Mouse (Mus musculus) heart, adult 2 months (tissue): ENCODE measurements around the gene Olfr90. TPM values are rescaled to one million over a fixed set of nuclear protein-coding genes. Genes with fewer than 3 reads are reported as not detected.
"Not testable (repeated sequence)": the region's sequence is repeated elsewhere in the genome, so short reads cannot be mapped to it uniquely, and the experiment has no call there.

Experiments used
- DNase-seq, 2 experiments: peaks; one replicate each; pipeline ENCODE4 v3.0.0; 2021
- H3K27ac ChIP-seq: fragments of 200-600 bp; 2 replicates; pipeline ENCODE4 v1.8.1; 2022
- H3K27me3 ChIP-seq: fragments of 200-500 bp; 2 replicates; pipeline ENCODE4 v1.6.1; 2012; ENCODE audit warnings: mild to moderate bottlenecking, low read length, inconsistent platforms, mixed read lengths; ENCODE audit not compliant: control insufficient read depth, insufficient read depth
- H3K36me3 ChIP-seq: fragments of 200-500 bp; 2 replicates; pipeline ENCODE4 v1.6.1; 2012; ENCODE audit warnings: low read length, inconsistent platforms; ENCODE audit not compliant: control insufficient read depth, insufficient read depth
- H3K4me1 ChIP-seq: fragments of 200-500 bp; 2 replicates; pipeline ENCODE4 v1.6.1; 2011; ENCODE audit warnings: low read length; ENCODE audit not compliant: control insufficient read depth, insufficient read depth
- H3K4me3 ChIP-seq: fragments of 200-600 bp; 2 replicates; pipeline ENCODE4 v1.8.1; 2022
- H3K79me2 ChIP-seq: fragments of 200-500 bp; replicated peaks from 2 replicates; pipeline ENCODE4 v1.6.1; 2012; ENCODE audit warnings: mild to moderate bottlenecking, inconsistent platforms, low read length, moderate library complexity, mixed read lengths; ENCODE audit not compliant: control insufficient read depth, insufficient read depth
- H3K9ac ChIP-seq: fragments of 200-500 bp; 2 replicates; pipeline ENCODE4 v1.6.1; 2012; ENCODE audit warnings: low read depth, mild to moderate bottlenecking, control low read depth, inconsistent platforms, low read length, mixed read lengths
- CTCF ChIP-seq: fragments of 200-600 bp; IDR thresholded peaks from 2 replicates; pipeline ENCODE4 v1.8.1; 2022; ENCODE audit warnings: antibody characterized with exemption, mild to moderate bottlenecking, moderate library complexity
- EP300 ChIP-seq: fragments of 200-500 bp; IDR thresholded peaks from 2 replicates; pipeline ENCODE4 v1.6.1; 2011; ENCODE audit warnings: low read depth, low read length, control low read depth; ENCODE audit not compliant: insufficient read depth
- POLR2A ChIP-seq: fragments of 200-500 bp; IDR thresholded peaks from 2 replicates; pipeline ENCODE4 v1.6.1; 2011; ENCODE audit warnings: mild to moderate bottlenecking, low read depth, low read length, control low read depth; ENCODE audit not compliant: insufficient read depth
- WGBS: fragments of 180-500 bp; shearing (Covaris S2); methylation state at CpG from one replicate; pipeline ENCODE4 v1.1.7; 2018; 5-methylcytosine and 5-hydroxymethylcytosine counted together
- intact Hi-C: fragments of 180-260 bp; cut with DNase I; formaldehyde crosslinking; loops from one replicate; pipeline ENCODE4 v1.15.1; 2025
- long read RNA-seq: library from polyadenylated mRNA; stranded (forward); transcript quantifications from one replicate; pipeline ENCODE4 v2.0.0, GENCODE M21; 2021
- polyA plus RNA-seq: library from polyadenylated mRNA; depleted of rRNA; stranded (reverse); fragments of >200 nt; gene quantifications from 2 replicates; pipeline ENCODE4 v1.2.3, GENCODE M21; 2012; rRNA removed
- total RNA-seq, 2 experiments: library from RNA; stranded (reverse); gene quantifications; 2 replicates each; pipeline ENCODE4 v1.2.3; 2021

Olfr90 gene
- not detected for total RNA-seq
- not detected in 2 replicates for polyA plus RNA-seq
- long read RNA-seq, result 0 reads

DNA sequence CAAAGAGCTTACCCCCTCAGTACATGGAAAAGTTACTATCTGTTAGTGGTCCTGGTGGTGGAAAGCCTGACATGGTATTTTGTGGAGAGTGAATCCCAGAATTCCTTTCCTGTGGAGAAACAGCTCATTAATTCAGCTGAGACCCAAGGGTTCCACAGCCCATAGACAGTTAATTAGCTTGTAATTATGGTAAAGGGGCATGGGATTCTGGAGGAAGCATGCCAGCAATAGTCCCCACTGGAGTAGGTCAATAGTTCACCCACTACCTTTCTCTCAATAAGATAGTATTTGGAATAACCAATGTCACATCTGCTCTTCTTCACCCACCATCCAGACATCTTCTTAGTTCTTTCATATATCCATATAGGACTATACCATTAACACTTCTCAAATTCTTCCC is at the start of gene Olfr90:
Gene Olfr90 (minus strand): TSS at position 101 of the 400 bp plus-strand sequence.
- no peak within 1 kb of the TSS for H3K4me3 ChIP-seq
- no peaks in the 10 kb centered on the region for H3K36me3 ChIP-seq
- intact Hi-C loops, result no loop called here
- H3K4me1 ChIP-seq, result no peaks in the 10 kb centered on the region
- H3K27ac ChIP-seq, result no peak within 1 kb of the TSS
- no peak for DNase-seq
- TF ChIP-seq EP300, result no peak
- no peak for TF ChIP-seq POLR2A
- TF ChIP-seq CTCF, result no peak
- H3K27me3 ChIP-seq, result no peaks in the 10 kb centered on the region
- no peaks in the 10 kb centered on the region for H3K79me2 ChIP-seq
- no peak within 1 kb of the TSS for H3K9ac ChIP-seq

GRCm38 (mm10) chr17:37131366-37131765 is 43.1 kb upstream of the Olfr90 start:
- H3K36me3 ChIP-seq, H3K27ac ChIP-seq, DNase-seq, H3K79me2 ChIP-seq, H3K4me3 ChIP-seq, H3K27me3 ChIP-seq, H3K4me1 ChIP-seq, intact Hi-C loops, H3K9ac ChIP-seq: not testable (repeated sequence)
- WGBS, result 58% methylated on average over 4 of the region's 4 CpGs

GRCm38 (mm10) chr17:37119988-37120387 is 31.7 kb upstream of the Olfr90 start, which contains the start of gene Olfr92:
Gene Olfr92, minus strand, starts transcription at chr17:37120088.
- TF ChIP-seq EP300, result no peak
- TF ChIP-seq CTCF, result no peak
- TF ChIP-seq POLR2A, result no peak
- no peaks in the 10 kb centered on the region for H3K4me1 ChIP-seq
- H3K27me3 ChIP-seq, result no peaks in the 10 kb centered on the region
- no peak within 1 kb of the TSS for H3K27ac ChIP-seq
- no peaks in the 10 kb centered on the region for H3K79me2 ChIP-seq
- no peak within 1 kb of the TSS for H3K9ac ChIP-seq
- WGBS, result 70% methylated on average over 2 of the region's 2 CpGs
- no peak for DNase-seq
- intact Hi-C loops, result loop anchor here (2.0 kb wide), 1 partner anchor 25 kb away; no protein-coding TSS in a partner anchor
- no peak within 1 kb of the TSS for H3K4me3 ChIP-seq
- H3K36me3 ChIP-seq, result no peaks in the 10 kb centered on the region

GRCm38 (mm10) chr17:37098178-37098577 is 9.9 kb upstream of the Olfr90 start, which contains the start of gene Olfr91:
Gene Olfr91, minus strand, starts transcription at chr17:37098278.
- Histone ChIP-seq H3K79me2 (no peaks in the 10 kb centered on the region), H3K27me3 (no peaks in the 10 kb centered on the region), H3K27ac (no peak within 1 kb of the TSS), H3K36me3 (no peaks in the 10 kb centered on the region), H3K4me3 (no peak within 1 kb of the TSS), H3K4me1 (no peaks in the 10 kb centered on the region), H3K9ac (no peak within 1 kb of the TSS)
- no peak for TF ChIP-seq EP300
- TF ChIP-seq CTCF, result no peak
- TF ChIP-seq POLR2A, result no peak
- no peak for DNase-seq
- intact Hi-C loops, result no loop called here
- 63% methylated on average over 1 of the region's 1 CpGs for WGBS

DNA sequence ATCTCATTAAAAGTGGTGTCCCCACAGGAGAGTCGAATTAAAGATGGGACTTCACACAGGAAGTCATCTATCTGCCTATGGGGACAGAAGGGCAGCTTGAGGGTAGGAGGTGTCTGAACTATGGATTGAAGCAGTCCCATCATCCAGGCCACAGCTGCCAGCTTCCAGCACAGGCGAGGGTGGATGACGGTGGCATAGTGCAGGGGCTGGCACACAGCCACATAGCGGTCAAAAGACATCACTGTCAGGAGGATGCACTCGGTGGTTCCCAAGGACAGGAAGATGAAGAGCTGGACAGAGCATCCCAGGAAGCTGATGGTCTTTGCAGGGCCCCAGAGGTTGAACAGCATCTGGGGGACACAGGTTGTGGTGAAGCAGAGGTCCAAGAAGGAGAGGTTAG is 5.0 kb upstream of the Olfr90 start:
- intact Hi-C loops, result no loop called here
- 66% methylated on average over 5 of the region's 5 CpGs for WGBS
- DNase-seq, result no peak

DNA sequence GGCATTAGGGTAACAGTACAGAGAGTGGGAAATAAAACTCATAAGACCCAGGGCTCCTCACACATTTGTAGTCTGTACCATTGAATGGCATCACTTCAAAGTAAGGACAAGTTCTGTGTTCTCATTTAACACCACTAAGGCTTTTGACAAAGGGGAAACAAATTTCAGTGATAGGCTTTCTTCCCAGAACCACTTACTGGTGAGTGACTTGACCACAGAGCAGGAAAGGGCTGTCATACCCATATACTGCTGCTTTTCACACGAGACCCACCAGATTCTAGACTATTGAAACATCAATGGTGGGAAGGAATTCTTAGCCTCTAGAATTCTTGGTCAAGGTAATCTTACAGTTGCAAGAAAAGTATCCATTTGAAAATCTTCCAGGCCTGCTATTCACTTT is 3.9 kb upstream of the Olfr90 start:
- intact Hi-C loops, result no loop called here
- no peak overlapping the region for H3K4me3 ChIP-seq
- TF ChIP-seq CTCF, result no peak
- no peak for TF ChIP-seq EP300
- TF ChIP-seq POLR2A, result no peak
- WGBS, result 44% methylated on average over 1 of the region's 1 CpGs
- no peak overlapping the region for H3K9ac ChIP-seq
- H3K36me3 ChIP-seq, result no peaks in the 10 kb centered on the region
- no peak overlapping the region for H3K27ac ChIP-seq
- no peaks in the 10 kb centered on the region for H3K79me2 ChIP-seq
- no peaks in the 10 kb centered on the region for H3K4me1 ChIP-seq
- no peaks in the 10 kb centered on the region for H3K27me3 ChIP-seq
- DNase-seq, result no peak

More for the DNA sequence above, 5.0 kb upstream of the Olfr90 start:
- H3K36me3 ChIP-seq, result no peaks in the 10 kb centered on the region
- no peak for TF ChIP-seq CTCF
- no peak for TF ChIP-seq EP300
- no peak for TF ChIP-seq POLR2A
- H3K9ac ChIP-seq, result no peak overlapping the region
- H3K4me3 ChIP-seq, result no peak overlapping the region
- no peak overlapping the region for H3K27ac ChIP-seq
- H3K27me3 ChIP-seq, result no peaks in the 10 kb centered on the region
- H3K79me2 ChIP-seq, result no peaks in the 10 kb centered on the region
- H3K4me1 ChIP-seq, result no peaks in the 10 kb centered on the region
